In genomic region chr10:40141864-40142523, GRCm38 (mm10) we compare ENCODE assay signal across 8 mouse cellular contexts. TPM values are rescaled to one million over a fixed set of nuclear protein-coding genes. Genes with fewer than 3 reads are reported as not detected.
DNase-seq lines count a peak whose midpoint lies in the region; ATAC-seq and TF ChIP-seq lines count a peak whose summit lies in the region.

Gene Slc16a10 (minus strand): TSS chr10:40142258.

- H3K27ac ChIP-seq in gastrocnemius, adult 2 months: peak within 1 kb of the TSS; percentile 95
- no peak within 1 kb of the TSS for H3K27ac ChIP-seq in hindbrain, embryonic 16.5 days (ENCODE audit: low read depth, low read length)

- H3K4me1 ChIP-seq in hindbrain, embryonic 16.5 days (ENCODE audit: control insufficient read depth, insufficient read depth, low read depth, low read length): no peaks in the 10 kb centered on the region

- H3K36me3 ChIP-seq in hindbrain, embryonic 16.5 days (ENCODE audit: control insufficient read depth, insufficient read depth, low read length): no peaks in the 10 kb centered on the region

- intact Hi-C loops in gastrocnemius, adult 2 months (cut with DNase I): loop anchor here (2.0 to 5.0 kb wide), 4 partner anchors 33 to 185 kb away; no protein-coding TSS in a partner anchor

- ATAC-seq in common myeloid progenitor, adult 5-6 weeks (replicated peaks; ENCODE audit: low read depth, poor library complexity, severe bottlenecking): peak; percentile 96
- peak; percentile 99 for ATAC-seq in hindbrain, embryonic 16.5 days

- H3K9ac ChIP-seq in hindbrain, embryonic 16.5 days (ENCODE audit: low read depth, low read length): peak within 1 kb of the TSS; percentile 79

- peak; percentile 22 for TF ChIP-seq CTCF in gastrocnemius, adult 2 months (IDR thresholded peaks at IDR 0.05)

- peak; percentile 99 for DNase-seq in ZHBTc4 (ENCODE audit: low read depth, low spot score)
- DNase-seq in gastrocnemius, adult 2 months: peak; percentile 98
- peak; percentile 82 for DNase-seq in left cerebral cortex, adult 11 months (ENCODE audit: low spot score)
- peak; percentile 96 for DNase-seq in lung, postnatal 36 days
- peak; percentile 91 for DNase-seq in retina, embryonic 14.5 days (ENCODE audit: low spot score)
- peak; percentile 96 to 98 for DNase-seq in thymus, postnatal 36 days

- no peaks in the 10 kb centered on the region for H3K9me3 ChIP-seq in hindbrain, embryonic 16.5 days (ENCODE audit: control insufficient read depth, low read length)

- no peaks in the 10 kb centered on the region for H3K27me3 ChIP-seq in hindbrain, embryonic 16.5 days (replicated peaks; ENCODE audit: control insufficient read depth, insufficient read depth, low read length)

- peak within 1 kb of the TSS; percentile 95 for H3K4me3 ChIP-seq in gastrocnemius, adult 2 months
- peak within 1 kb of the TSS; percentile 66 for H3K4me3 ChIP-seq in hindbrain, embryonic 16.5 days (ENCODE audit: low read length)

- WGBS in hindbrain, embryonic 16.5 days: under 1% methylated on average over 53 of the region's 76 CpGs

- peak within 1 kb of the TSS; percentile 77 for H3K4me2 ChIP-seq in hindbrain, embryonic 16.5 days (ENCODE audit: low read length)

RNA-seq across cellular contexts. Expression of gene Slc16a10, which starts in this region (rescaled TPM):
- total RNA-seq in common myeloid progenitor, adult 5-6 weeks (2017): 21.4 and 23.9 TPM in 2 replicates
- 10 to 100 TPM; 39.8 to 43.6 TPM for total RNA-seq in gastrocnemius, adult 2 months (2021)
- polyA plus RNA-seq in hindbrain, embryonic 16.5 days (2015; fragmentation: Nextera tagmentation; extraction: Ambion mirVana): 6.1 and 7.2 TPM in 2 replicates
